Mouse (Mus musculus): ENCODE results near the gene Pdia5. TPM values are rescaled to one million over a fixed set of nuclear protein-coding genes. Genes with fewer than 3 reads are reported as not detected.

The Pdia5 gene
- polyA plus RNA-seq (2015; fragmentation: Nextera tagmentation; extraction: Ambion mirVana), result 42.9 and 43.1 TPM in 2 replicates

GRCm38 (mm10) chr16:35490231-35491070 lies at the start of gene Pdia5:
Gene Pdia5, minus strand, starts transcription at chr16:35490873.
- no peaks in the 10 kb centered on the region for H3K27me3 ChIP-seq
- no peaks in the 10 kb centered on the region for H3K36me3 ChIP-seq
- no peaks in the 10 kb centered on the region for H3K9me3 ChIP-seq
- peak within 1 kb of the TSS; percentile 89 for H3K4me3 ChIP-seq
- peak within 1 kb of the TSS; percentile 88 for H3K4me2 ChIP-seq
- H3K4me1 ChIP-seq, result peaks cover 29% of the 10 kb centered on the region
- peak within 1 kb of the TSS; percentile 73 for H3K9ac ChIP-seq
- H3K27ac ChIP-seq, result no peak within 1 kb of the TSS
- WGBS, result under 1% methylated on average over 66 of the region's 66 CpGs
- peak; percentile 92 for ATAC-seq (ENCODE audit: borderline replicate concordance, extremely low read depth, low FRiP score, low TSS enrichment)

GRCm38 (mm10) chr16:35539041-35539440 lies 48.4 kb upstream of the Pdia5 start:
- H3K27ac ChIP-seq, result no peak overlapping the region
- H3K36me3 ChIP-seq, result no peaks in the 10 kb centered on the region
- no peak overlapping the region for H3K4me3 ChIP-seq
- H3K4me1 ChIP-seq, result peaks cover 27% of the 10 kb centered on the region
- no peak for ATAC-seq (ENCODE audit: borderline replicate concordance, extremely low read depth, low FRiP score, low TSS enrichment)
- H3K27me3 ChIP-seq, result peaks cover 79% of the 10 kb centered on the region
- H3K9ac ChIP-seq, result no peak overlapping the region
- no peak overlapping the region for H3K4me2 ChIP-seq
- 42% methylated on average over 9 of the region's 10 CpGs for WGBS
- no peaks in the 10 kb centered on the region for H3K9me3 ChIP-seq

- no peak overlapping the region for H3K27ac ChIP-seq
- H3K4me3 ChIP-seq, result no peak overlapping the region
- H3K4me1 ChIP-seq, result peaks cover 26% of the 10 kb centered on the region
- ATAC-seq (ENCODE audit: borderline replicate concordance, extremely low read depth, low FRiP score, low TSS enrichment), result no peak
- H3K27me3 ChIP-seq, result peaks cover 66% of the 10 kb centered on the region
- H3K9ac ChIP-seq, result no peak overlapping the region
- H3K9me3 ChIP-seq, result no peaks in the 10 kb centered on the region
- H3K36me3 ChIP-seq, result no peaks in the 10 kb centered on the region
- no peak overlapping the region for H3K4me2 ChIP-seq
- 57% methylated on average over 8 of the region's 8 CpGs for WGBS
These were observed 47.0 kb upstream of the Pdia5 start for GRCm38 (mm10) chr16:35537651-35538050.

- Histone ChIP-seq H3K4me1 (no peaks in the 10 kb centered on the region), H3K27ac (no peak overlapping the region), H3K36me3 (no peaks in the 10 kb centered on the region), H3K27me3 (peaks cover 44% of the 10 kb centered on the region), H3K9ac (no peak overlapping the region), H3K4me3 (no peak overlapping the region), H3K4me2 (no peak overlapping the region), H3K9me3 (no peaks in the 10 kb centered on the region)
- ATAC-seq (ENCODE audit: borderline replicate concordance, extremely low read depth, low FRiP score, low TSS enrichment), result no peak
- WGBS, result 64% methylated on average over 3 of the region's 3 CpGs
These were observed 44.0 kb upstream of the Pdia5 start for GRCm38 (mm10) chr16:35534630-35535029.

- 68% methylated on average over 4 of the region's 4 CpGs for WGBS
- no peak for ATAC-seq (ENCODE audit: borderline replicate concordance, extremely low read depth, low FRiP score, low TSS enrichment)
- Histone ChIP-seq H3K4me2 (no peak overlapping the region), H3K9me3 (no peaks in the 10 kb centered on the region), H3K27ac (no peak overlapping the region), H3K27me3 (0 out of 2 replicates have a peak, but pooled peaks cover 4% of the 10 kb centered on the region), H3K4me3 (no peak overlapping the region), H3K4me1 (no peaks in the 10 kb centered on the region), H3K9ac (no peak overlapping the region), H3K36me3 (no peaks in the 10 kb centered on the region)
These were observed 33.5 kb upstream of the Pdia5 start for GRCm38 (mm10) chr16:35524200-35524599.

GRCm38 (mm10) chr16:35519245-35519644 lies 28.6 kb upstream of the Pdia5 start:
- Histone ChIP-seq H3K9me3 (no peaks in the 10 kb centered on the region), H3K27ac (no peak overlapping the region), H3K9ac (no peak overlapping the region), H3K4me1 (peaks cover 11% of the 10 kb centered on the region; the same call in 1 of the 2 replicates), H3K27me3 (no peaks in the 10 kb centered on the region), H3K36me3 (no peaks in the 10 kb centered on the region), H3K4me3 (no peak overlapping the region), H3K4me2 (no peak overlapping the region)
- no peak for ATAC-seq (ENCODE audit: borderline replicate concordance, extremely low read depth, low FRiP score, low TSS enrichment)
- WGBS, result 64% methylated on average over 7 of the region's 7 CpGs

- Histone ChIP-seq H3K27me3 (no peaks in the 10 kb centered on the region), H3K4me3 (no peak overlapping the region), H3K4me1 (peaks cover 11% of the 10 kb centered on the region; the same call in 1 of the 2 replicates), H3K27ac (no peak overlapping the region), H3K9ac (no peak overlapping the region), H3K36me3 (no peaks in the 10 kb centered on the region), H3K9me3 (no peaks in the 10 kb centered on the region), H3K4me2 (0 out of 2 replicates have a peak overlapping the region, but pooled peaks have one; percentile 8)
- no peak for ATAC-seq (ENCODE audit: borderline replicate concordance, extremely low read depth, low FRiP score, low TSS enrichment)
- WGBS, result 41% methylated on average over 23 of the region's 23 CpGs
These were observed 27.6 kb upstream of the Pdia5 start for GRCm38 (mm10) chr16:35517976-35518951.

- Histone ChIP-seq H3K27me3 (no peaks in the 10 kb centered on the region), H3K4me3 (no peak overlapping the region), H3K4me2 (no peak overlapping the region), H3K27ac (no peak overlapping the region), H3K9ac (no peak overlapping the region), H3K9me3 (no peaks in the 10 kb centered on the region), H3K4me1 (peaks cover 11% of the 10 kb centered on the region; the same call in 1 of the 2 replicates), H3K36me3 (no peaks in the 10 kb centered on the region)
- WGBS, result 69% methylated on average over 21 of the region's 21 CpGs
- no peak for ATAC-seq (ENCODE audit: borderline replicate concordance, extremely low read depth, low FRiP score, low TSS enrichment)
These were observed 25.4 kb upstream of the Pdia5 start for GRCm38 (mm10) chr16:35515977-35516612.

- Histone ChIP-seq H3K4me3 (no peak overlapping the region), H3K36me3 (no peaks in the 10 kb centered on the region), H3K9ac (no peak overlapping the region), H3K4me2 (no peak overlapping the region), H3K4me1 (no peaks in the 10 kb centered on the region), H3K9me3 (no peaks in the 10 kb centered on the region), H3K27ac (no peak overlapping the region), H3K27me3 (no peaks in the 10 kb centered on the region)
- 50% methylated on average over 11 of the region's 11 CpGs for WGBS
- no peak for ATAC-seq (ENCODE audit: borderline replicate concordance, extremely low read depth, low FRiP score, low TSS enrichment)
These were observed 18.8 kb upstream of the Pdia5 start for GRCm38 (mm10) chr16:35509331-35510070.

- ATAC-seq (ENCODE audit: borderline replicate concordance, extremely low read depth, low FRiP score, low TSS enrichment), result no peak
These were observed 17.9 kb upstream of the Pdia5 start for GRCm38 (mm10) chr16:35508581-35508980.

GRCm38 (mm10) chr16:35505786-35506185 lies 15.1 kb upstream of the Pdia5 start:
- H3K4me2 ChIP-seq, result no peak overlapping the region
- H3K36me3 ChIP-seq, result no peaks in the 10 kb centered on the region
- H3K4me1 ChIP-seq, result no peaks in the 10 kb centered on the region
- no peak for ATAC-seq (ENCODE audit: borderline replicate concordance, extremely low read depth, low FRiP score, low TSS enrichment)
- no peaks in the 10 kb centered on the region for H3K9me3 ChIP-seq
- H3K9ac ChIP-seq, result no peak overlapping the region
- H3K27me3 ChIP-seq, result no peaks in the 10 kb centered on the region
- no peak overlapping the region for H3K4me3 ChIP-seq
- 74% methylated on average over 4 of the region's 4 CpGs for WGBS
- no peak overlapping the region for H3K27ac ChIP-seq

More at GRCm38 (mm10) chr16:35508581-35508980, 17.9 kb upstream of the Pdia5 start:
- H3K4me2 ChIP-seq, result no peak overlapping the region
- no peak overlapping the region for H3K9ac ChIP-seq
- no peak overlapping the region for H3K4me3 ChIP-seq
- no peaks in the 10 kb centered on the region for H3K4me1 ChIP-seq
- no peaks in the 10 kb centered on the region for H3K36me3 ChIP-seq
- no peaks in the 10 kb centered on the region for H3K9me3 ChIP-seq
- 65% methylated on average over 6 of the region's 6 CpGs for WGBS
- no peak overlapping the region for H3K27ac ChIP-seq
- H3K27me3 ChIP-seq, result no peaks in the 10 kb centered on the region

Data from lung, embryonic 15.5 days (tissue).